Mouse (Mus musculus) gastrocnemius, adult 8-10 months (tissue): ENCODE results near the gene Gm10160. TPM values are rescaled to one million over a fixed set of nuclear protein-coding genes. Genes with fewer than 3 reads are reported as not detected.
A peak's percentile ranks its signal among the peaks of the same experiment; 100 is the strongest.

ENCODE experiments used
- DNase-seq, 2 experiments: peaks; one replicate each; pipeline ENCODE4 v3.0.0; 2022; ENCODE audit warnings: low spot score in 2 of 2
- total RNA-seq, 4 experiments: library from RNA; stranded (reverse); gene quantifications; 2 replicates each; pipeline ENCODE4 v1.2.4; 2022

Gene Gm10160
- total RNA-seq, 4 experiments from 2014 or later: not detected

- peak in 1 of 2 experiments; percentile 41 for DNase-seq
Observed at GRCm38 (mm10) chr7:81828681-81829378, 26.8 kb downstream of the Gm10160 start.

GRCm38 (mm10) chr7:81827806-81828667 is 27.6 kb downstream of the Gm10160 start:
- no peak for DNase-seq

GRCm38 (mm10) chr7:81825381-81825780 is 30.2 kb downstream of the Gm10160 start:
- no peak for DNase-seq

DNA sequence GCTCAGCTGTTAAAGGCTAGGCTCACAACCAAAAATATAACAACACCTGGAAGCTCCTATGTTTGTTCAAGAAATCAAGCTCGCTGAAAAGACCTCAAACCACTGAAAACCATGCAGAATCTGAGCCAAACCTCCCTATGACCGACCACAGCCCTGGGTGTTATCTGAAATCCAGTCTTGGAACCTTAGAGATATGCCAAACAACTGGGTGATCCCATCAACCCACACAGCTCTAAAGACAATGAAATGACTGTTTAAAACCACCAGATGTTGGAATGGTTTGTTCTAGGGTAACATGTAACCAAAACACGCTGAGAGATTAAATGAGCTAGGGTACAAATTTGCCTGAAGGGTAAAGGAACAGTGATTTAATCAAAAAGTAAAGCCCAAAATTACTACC is 30.7 kb downstream of the Gm10160 start:
- no peak for DNase-seq

- DNase-seq: no peak
Observed at GRCm38 (mm10) chr7:81806067-81806466, 49.5 kb downstream of the Gm10160 start.

Other genes starting within 250 kb of the Gm10160 start
- gene Homer2, start 148.3 kb downstream of the Gm10160 start, total RNA-seq: 10 to 100 TPM; 40.0 to 53.1 (median 44.0) TPM
- gene Ramac, start 92.9 kb downstream of the Gm10160 start, total RNA-seq: 10 to 100 TPM; 23.0 to 26.0 (median 24.4) TPM
- 10 to 100 TPM; 20.4 to 26.0 (median 23.4) TPM for gene 3110040N11Rik, start 66.3 kb downstream of the Gm10160 start, total RNA-seq
- 100 to 1,000 TPM; 148 to 159 (median 152) TPM for gene Btbd1, start 26.4 kb downstream of the Gm10160 start, total RNA-seq
- 1 to 10 TPM; 3.5 to 5.0 (median 4.4) TPM for gene Tm6sf1, start 3.2 kb upstream of the Gm10160 start, total RNA-seq
- 1 to 10 TPM in 3 of 4 experiments, under 1 TPM in 1; 0.99 to 1.5 (median 1.5) TPM for gene Hdgfl3, start 78.7 kb upstream of the Gm10160 start, total RNA-seq
- gene Bnc1, start 136.5 kb upstream of the Gm10160 start, total RNA-seq: not detected